Mouse (Mus musculus): ENCODE measurements around the gene Arpc4.

GRCm38 (mm10) chr6:113350538-113350937 lies 27.4 kb upstream of the Arpc4 start:
- TF ChIP-seq POLR2A (IDR thresholded peaks at IDR 0.05; ENCODE audit: borderline replicate concordance, low read depth, low read length) (no peak), CTCF (IDR thresholded peaks at IDR 0.05; ENCODE audit: low read depth, low read length) (no peak)
